Mouse (Mus musculus) heart, adult 2 months (tissue): Measurements from ENCODE around the gene Calhm6. TPM values are rescaled to one million over a fixed set of nuclear protein-coding genes. Genes with fewer than 3 reads are reported as not detected.
A peak's percentile ranks its signal among the peaks of the same experiment; 100 is the strongest.

ENCODE experiments used
- DNase-seq, 2 experiments: peaks; one replicate each; pipeline ENCODE4 v3.0.0; 2021
- H3K27ac ChIP-seq: fragments of 200-600 bp; 2 replicates; pipeline ENCODE4 v1.8.1; 2022
- H3K27me3 ChIP-seq: fragments of 200-500 bp; 2 replicates; pipeline ENCODE4 v1.6.1; 2012; ENCODE audit warnings: mild to moderate bottlenecking, low read length, inconsistent platforms, mixed read lengths; ENCODE audit not compliant: control insufficient read depth, insufficient read depth
- H3K36me3 ChIP-seq: fragments of 200-500 bp; 2 replicates; pipeline ENCODE4 v1.6.1; 2012; ENCODE audit warnings: low read length, inconsistent platforms; ENCODE audit not compliant: control insufficient read depth, insufficient read depth
- H3K4me1 ChIP-seq: fragments of 200-500 bp; 2 replicates; pipeline ENCODE4 v1.6.1; 2011; ENCODE audit warnings: low read length; ENCODE audit not compliant: control insufficient read depth, insufficient read depth
- H3K4me3 ChIP-seq: fragments of 200-600 bp; 2 replicates; pipeline ENCODE4 v1.8.1; 2022
- H3K79me2 ChIP-seq: fragments of 200-500 bp; replicated peaks from 2 replicates; pipeline ENCODE4 v1.6.1; 2012; ENCODE audit warnings: mild to moderate bottlenecking, inconsistent platforms, low read length, moderate library complexity, mixed read lengths; ENCODE audit not compliant: control insufficient read depth, insufficient read depth
- H3K9ac ChIP-seq: fragments of 200-500 bp; 2 replicates; pipeline ENCODE4 v1.6.1; 2012; ENCODE audit warnings: low read depth, mild to moderate bottlenecking, control low read depth, inconsistent platforms, low read length, mixed read lengths
- CTCF ChIP-seq: fragments of 200-600 bp; IDR thresholded peaks from 2 replicates; pipeline ENCODE4 v1.8.1; 2022; ENCODE audit warnings: antibody characterized with exemption, mild to moderate bottlenecking, moderate library complexity
- EP300 ChIP-seq: fragments of 200-500 bp; IDR thresholded peaks from 2 replicates; pipeline ENCODE4 v1.6.1; 2011; ENCODE audit warnings: low read depth, low read length, control low read depth; ENCODE audit not compliant: insufficient read depth
- POLR2A ChIP-seq: fragments of 200-500 bp; IDR thresholded peaks from 2 replicates; pipeline ENCODE4 v1.6.1; 2011; ENCODE audit warnings: mild to moderate bottlenecking, low read depth, low read length, control low read depth; ENCODE audit not compliant: insufficient read depth
- WGBS: fragments of 180-500 bp; shearing (Covaris S2); methylation state at CpG from one replicate; pipeline ENCODE4 v1.1.7; 2018; 5-methylcytosine and 5-hydroxymethylcytosine counted together
- intact Hi-C: fragments of 180-260 bp; cut with DNase I; formaldehyde crosslinking; loops from one replicate; pipeline ENCODE4 v1.15.1; 2025
- polyA plus RNA-seq: library from polyadenylated mRNA; depleted of rRNA; stranded (reverse); fragments of >200 nt; gene quantifications from 2 replicates; pipeline ENCODE4 v1.2.3, GENCODE M21; 2012; rRNA removed
- total RNA-seq, 2 experiments: library from RNA; stranded (reverse); gene quantifications; 2 replicates each; pipeline ENCODE4 v1.2.3; 2021

Gene Calhm6
- total and polyA plus RNA-seq, 3 experiments: 0.23 to 0.48 (median 0.25) TPM

GRCm38 (mm10) chr10:34095147-34095546 is 32.6 kb downstream of the Calhm6 start:
- no peak for DNase-seq
- 65% methylated on average over 2 of the region's 2 CpGs for WGBS
- H3K9ac ChIP-seq: no peak overlapping the region
- H3K36me3 ChIP-seq: no peaks in the 10 kb centered on the region
- intact Hi-C loops: loop anchor here (5.0 kb wide), 2 partner anchors 108 to 187 kb away; partner anchors contain the start of gene Tspyl1
- TF ChIP-seq CTCF: no peak
- no peak for TF ChIP-seq EP300
- no peak for TF ChIP-seq POLR2A
- no peak overlapping the region for H3K27ac ChIP-seq
- no peaks in the 10 kb centered on the region for H3K27me3 ChIP-seq
- H3K79me2 ChIP-seq: no peaks in the 10 kb centered on the region
- H3K4me1 ChIP-seq: no peaks in the 10 kb centered on the region
- peak overlapping the region; percentile 46; the same call in 1 of the 2 replicates for H3K4me3 ChIP-seq

DNA sequence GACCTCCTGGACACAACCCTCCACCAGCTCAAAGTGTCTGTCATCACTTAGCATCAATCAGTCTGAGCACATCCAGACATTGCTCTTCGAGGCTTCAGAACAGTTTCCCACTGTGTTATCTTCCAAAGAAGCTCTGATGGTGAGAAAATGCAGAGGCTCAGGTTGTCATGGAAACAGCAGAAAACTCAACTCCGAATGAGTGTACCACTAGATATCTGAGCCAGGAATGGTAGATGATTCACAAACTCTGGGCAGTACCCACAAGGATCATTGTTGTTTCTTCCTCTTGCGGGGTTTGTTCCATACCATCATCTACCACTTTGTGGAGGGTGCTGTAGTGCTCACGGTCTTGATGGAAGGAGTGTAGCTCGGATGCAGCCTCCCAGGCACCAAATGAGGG is 35.9 kb downstream of the Calhm6 start:
- TF ChIP-seq CTCF: no peak
- no peak for TF ChIP-seq EP300
- TF ChIP-seq POLR2A: no peak
- Histone ChIP-seq H3K27ac (no peak overlapping the region), H3K27me3 (no peaks in the 10 kb centered on the region), H3K4me1 (no peaks in the 10 kb centered on the region), H3K36me3 (no peaks in the 10 kb centered on the region), H3K79me2 (no peaks in the 10 kb centered on the region), H3K9ac (no peak overlapping the region), H3K4me3 (no peak overlapping the region)
- 42% methylated on average over 5 of the region's 5 CpGs for WGBS
- intact Hi-C loops: no loop called here
- no peak for DNase-seq

DNA sequence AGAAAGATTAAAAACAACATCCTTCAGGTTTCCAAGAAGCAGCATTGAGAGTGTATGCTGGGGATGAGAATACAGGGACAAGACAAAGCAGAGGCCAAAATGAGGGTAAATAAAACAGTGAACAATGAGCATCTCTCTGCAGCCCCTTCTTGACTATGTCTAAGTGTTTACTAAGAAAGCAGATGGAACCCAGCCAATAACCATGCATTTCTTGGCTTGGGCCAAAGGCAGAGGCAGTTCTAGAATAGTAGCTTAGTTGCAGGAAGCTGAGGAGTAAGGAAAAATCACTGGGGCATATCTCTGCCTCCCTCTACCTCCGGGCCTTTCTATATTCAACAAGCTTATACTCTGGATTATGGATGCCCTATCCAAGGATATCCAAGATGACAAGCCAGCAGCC is 37.3 kb downstream of the Calhm6 start:
- TF ChIP-seq POLR2A (no peak), CTCF (no peak), EP300 (no peak)
- no peaks in the 10 kb centered on the region for H3K36me3 ChIP-seq
- H3K79me2 ChIP-seq: no peaks in the 10 kb centered on the region
- intact Hi-C loops: no loop called here
- H3K27ac ChIP-seq: no peak overlapping the region
- 38% methylated on average over 1 of the region's 1 CpGs for WGBS
- no peak overlapping the region for H3K9ac ChIP-seq
- no peak for DNase-seq
- H3K27me3 ChIP-seq: no peaks in the 10 kb centered on the region
- no peak overlapping the region for H3K4me3 ChIP-seq
- H3K4me1 ChIP-seq: no peaks in the 10 kb centered on the region

DNA sequence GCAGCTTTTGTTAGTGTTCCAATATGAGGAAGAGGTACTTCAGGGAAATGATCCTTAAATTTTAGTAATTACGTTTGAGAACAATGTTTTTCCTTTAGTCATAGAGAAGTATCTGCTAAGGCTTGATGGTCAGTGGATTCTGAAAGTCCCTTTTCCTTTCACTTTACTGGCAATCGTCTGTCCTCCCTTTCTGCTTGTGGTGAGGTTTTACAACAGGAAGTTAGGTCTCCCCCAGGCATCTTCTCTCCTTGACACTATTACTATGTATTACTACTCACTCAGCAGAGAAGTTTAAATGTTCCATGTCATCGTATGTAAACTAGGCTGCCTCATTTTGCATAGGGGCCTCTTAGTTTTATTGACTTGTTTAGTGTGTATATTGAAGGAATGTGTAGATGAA is 38.3 kb downstream of the Calhm6 start:
- no peak for TF ChIP-seq CTCF
- no peak for TF ChIP-seq POLR2A
- TF ChIP-seq EP300: no peak
- no peak overlapping the region for H3K9ac ChIP-seq
- 56% methylated on average over 3 of the region's 3 CpGs for WGBS
- H3K4me3 ChIP-seq: no peak overlapping the region
- no peaks in the 10 kb centered on the region for H3K4me1 ChIP-seq
- H3K79me2 ChIP-seq: no peaks in the 10 kb centered on the region
- no peak for DNase-seq
- H3K27me3 ChIP-seq: no peaks in the 10 kb centered on the region
- no peaks in the 10 kb centered on the region for H3K36me3 ChIP-seq
- intact Hi-C loops: no loop called here
- H3K27ac ChIP-seq: no peak overlapping the region

- H3K27ac ChIP-seq: no peak overlapping the region
- no peak overlapping the region for H3K4me3 ChIP-seq
- H3K4me1 ChIP-seq: no peaks in the 10 kb centered on the region
- H3K27me3 ChIP-seq: no peaks in the 10 kb centered on the region
- no peaks in the 10 kb centered on the region for H3K36me3 ChIP-seq
- H3K9ac ChIP-seq: no peak overlapping the region
- WGBS: 74% methylated on average over 2 of the region's 2 CpGs
- TF ChIP-seq POLR2A (no peak), CTCF (no peak), EP300 (no peak)
- intact Hi-C loops: no loop called here
- DNase-seq: no peak
- no peaks in the 10 kb centered on the region for H3K79me2 ChIP-seq
These were observed 39.3 kb downstream of the Calhm6 start for GRCm38 (mm10) chr10:34088515-34088914.

- Histone ChIP-seq H3K9ac (no peak overlapping the region), H3K4me1 (no peaks in the 10 kb centered on the region), H3K79me2 (no peaks in the 10 kb centered on the region), H3K27ac (no peak overlapping the region), H3K4me3 (no peak overlapping the region), H3K27me3 (no peaks in the 10 kb centered on the region), H3K36me3 (no peaks in the 10 kb centered on the region)
- TF ChIP-seq POLR2A: no peak
- no peak for TF ChIP-seq CTCF
- no peak for TF ChIP-seq EP300
- no peak for DNase-seq
- intact Hi-C loops: no loop called here
- 76% methylated on average over 1 of the region's 1 CpGs for WGBS
These were observed 41.3 kb downstream of the Calhm6 start for GRCm38 (mm10) chr10:34086514-34086913.

Other genes with a start within 250 kb of the Calhm6 start
- gene Rsph4a, start 222.9 kb downstream of the Calhm6 start, total RNA-seq: not detected
- gene Rsph4a, start 222.9 kb downstream of the Calhm6 start, polyA plus RNA-seq: 0.25 TPM in 1 of 2 replicates, not detected in the other
- gene Zup1, start 176.7 kb downstream of the Calhm6 start, total RNA-seq: 1 to 10 TPM; 6.6 to 7.8 TPM
- 2.9 and 4.1 TPM in 2 replicates for gene Zup1, start 176.7 kb downstream of the Calhm6 start, polyA plus RNA-seq
- gene Rwdd1, start 108.4 kb downstream of the Calhm6 start, total RNA-seq: 100 to 1,000 TPM; 105 to 123 TPM
- gene Rwdd1, start 108.4 kb downstream of the Calhm6 start, polyA plus RNA-seq: 38.5 and 59.0 TPM in 2 replicates
- not detected for gene Trappc3l, start 90.4 kb downstream of the Calhm6 start, total RNA-seq
- not detected in 2 replicates for gene Trappc3l, start 90.4 kb downstream of the Calhm6 start, polyA plus RNA-seq
- not detected for gene Calhm4, start 83.7 kb downstream of the Calhm6 start, total RNA-seq
- not detected in 2 replicates for gene Calhm4, start 83.7 kb downstream of the Calhm6 start, polyA plus RNA-seq
- gene Calhm5, start 31.5 kb downstream of the Calhm6 start, total RNA-seq: under 1 TPM; 0.75 to 0.97 TPM
- gene Calhm5, start 31.5 kb downstream of the Calhm6 start, polyA plus RNA-seq: 0.51 and 1.3 TPM in 2 replicates
- 1 to 10 TPM; 4.3 to 5.0 TPM for gene Dse, start 79.7 kb upstream of the Calhm6 start, total RNA-seq
- gene Dse, start 79.7 kb upstream of the Calhm6 start, polyA plus RNA-seq: 3.2 and 5.2 TPM in 2 replicates
- 10 to 100 TPM; 57.0 to 64.4 TPM for gene Tspyl1, start 154.2 kb upstream of the Calhm6 start, total RNA-seq
- 30.6 and 55.3 TPM in 2 replicates for gene Tspyl1, start 154.2 kb upstream of the Calhm6 start, polyA plus RNA-seq
- gene Tspyl4, start 169.5 kb upstream of the Calhm6 start, total RNA-seq: 10 to 100 TPM; 12.4 to 18.0 TPM
- 8.4 and 17.0 TPM in 2 replicates for gene Tspyl4, start 169.5 kb upstream of the Calhm6 start, polyA plus RNA-seq